Mouse (Mus musculus): ENCODE measurements around the gene Akap2.

Gene Akap2

DNA sequence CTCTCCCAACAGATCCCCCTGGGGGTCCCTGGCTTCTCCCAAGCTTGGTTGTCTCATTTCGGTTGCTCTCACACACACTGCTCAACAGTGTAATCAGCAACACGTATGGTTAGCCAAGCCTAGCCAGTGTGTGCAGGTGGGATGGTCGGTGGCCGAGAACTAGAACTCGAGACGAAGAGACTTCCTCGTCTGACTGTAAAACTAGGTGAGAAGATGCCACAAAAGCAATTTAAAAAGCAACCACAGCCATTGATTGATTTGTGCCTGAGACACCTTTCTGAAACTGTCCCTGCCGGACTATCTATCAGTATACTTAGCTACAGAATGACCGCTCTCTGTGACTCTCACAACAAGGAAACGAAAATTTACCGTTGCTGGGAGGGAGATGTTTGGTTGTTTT is 37.6 kb downstream of the Akap2 start:
- no peak for DNase-seq (ENCODE audit: low read depth, low spot score)

DNA sequence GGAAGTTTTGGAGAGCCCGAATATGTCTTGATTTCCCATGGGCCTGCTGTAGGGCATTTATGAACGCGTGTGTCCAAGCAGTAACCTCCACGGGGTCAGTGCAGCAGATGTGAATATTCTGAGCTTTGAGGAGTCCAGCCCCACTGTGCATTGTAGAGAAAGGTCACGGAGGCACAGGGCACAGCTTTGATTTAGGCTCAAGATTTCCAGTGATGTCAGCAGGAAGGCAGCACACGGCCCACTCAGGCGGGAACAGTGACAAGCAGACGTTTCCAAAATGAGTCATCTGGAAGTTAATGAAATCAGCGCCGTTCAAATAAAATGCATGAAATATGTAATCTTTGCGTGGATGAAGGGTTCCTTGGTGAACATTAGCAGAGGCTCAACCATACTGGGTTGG is 40.5 kb downstream of the Akap2 start:
- DNase-seq (ENCODE audit: low read depth, low spot score), result no peak

DNA sequence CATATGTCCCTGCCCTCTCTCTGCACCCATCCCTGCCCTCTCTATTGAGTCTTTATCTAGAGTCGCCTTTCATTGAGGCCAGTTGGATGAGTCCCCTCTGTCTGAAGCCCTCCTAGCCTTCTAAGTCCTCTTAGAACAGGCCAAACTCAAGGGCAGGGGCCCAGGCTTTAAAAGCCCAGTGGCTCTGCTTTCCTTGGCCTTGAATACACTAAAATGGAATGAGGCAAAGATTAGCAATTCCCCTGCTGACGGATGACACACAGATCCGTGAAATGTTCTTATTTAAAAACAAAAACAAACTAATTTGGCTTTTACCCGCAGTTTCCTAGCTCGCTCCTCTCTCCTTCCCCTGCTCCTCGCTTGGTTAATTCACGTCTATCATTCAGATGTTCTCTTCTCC is 45.0 kb downstream of the Akap2 start:
- DNase-seq (ENCODE audit: low read depth, low spot score), result no peak

DNA sequence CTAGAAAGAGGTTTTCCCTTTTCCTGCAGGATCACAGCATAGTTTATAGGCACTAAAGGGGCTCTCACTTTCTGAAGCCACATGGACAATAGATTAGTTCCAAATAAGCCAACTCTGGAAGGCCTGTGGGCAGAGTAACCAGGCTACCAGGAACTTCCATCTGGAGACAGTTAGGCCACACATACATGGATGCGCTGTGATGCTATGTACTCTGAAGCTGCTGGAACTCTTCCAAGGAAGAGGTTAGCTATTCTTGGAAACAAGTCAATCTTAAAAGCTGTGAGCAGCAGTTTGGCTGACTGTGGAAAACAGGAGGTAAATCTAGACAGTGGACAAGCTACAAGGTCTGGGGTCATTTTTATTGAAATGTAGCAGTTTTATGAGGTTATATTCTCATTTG is 46.9 kb downstream of the Akap2 start:
- DNase-seq (ENCODE audit: low read depth, low spot score), result no peak

DNA sequence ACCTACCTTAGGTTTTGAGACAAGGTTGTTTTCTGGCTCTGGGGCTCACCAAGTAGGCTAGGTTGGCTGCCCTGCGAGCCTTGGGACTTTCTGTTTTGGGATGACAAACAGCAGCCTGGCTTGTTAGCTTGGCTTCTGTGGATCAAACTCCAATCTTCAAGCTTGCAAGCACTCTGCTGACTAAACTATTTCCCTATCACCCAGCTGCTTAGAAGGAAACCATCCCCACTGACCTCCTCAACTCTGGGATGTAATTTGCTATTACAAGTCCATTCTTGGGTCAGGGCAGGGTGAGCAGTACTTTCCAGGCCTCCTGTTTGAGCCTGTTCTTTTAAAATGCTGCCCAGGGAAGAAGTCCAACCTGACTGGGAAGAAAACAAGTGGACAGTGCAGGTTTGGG is 47.5 kb downstream of the Akap2 start:
- no peak for DNase-seq (ENCODE audit: low read depth, low spot score)

DNA sequence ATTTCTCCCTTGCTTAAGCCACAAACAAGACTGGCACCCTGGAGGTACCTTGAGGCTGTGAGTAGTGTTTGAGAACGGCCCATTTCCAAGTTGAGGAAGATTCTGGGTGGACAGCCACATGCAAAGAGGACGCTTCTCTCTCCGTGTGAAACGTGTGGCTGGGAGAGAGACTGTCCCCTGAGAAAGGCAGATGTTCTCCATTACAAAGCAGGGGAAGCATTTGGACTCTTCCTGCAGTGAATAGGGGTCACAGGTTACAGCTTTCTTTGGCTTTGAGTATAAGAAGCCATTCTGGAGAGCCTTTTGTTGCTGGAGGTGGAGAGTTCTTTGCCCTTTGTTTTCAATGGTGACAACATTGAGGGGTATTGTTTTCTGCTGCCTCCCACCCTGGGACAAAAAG is 48.3 kb downstream of the Akap2 start:
- DNase-seq (ENCODE audit: low read depth, low spot score), result no peak

DNA sequence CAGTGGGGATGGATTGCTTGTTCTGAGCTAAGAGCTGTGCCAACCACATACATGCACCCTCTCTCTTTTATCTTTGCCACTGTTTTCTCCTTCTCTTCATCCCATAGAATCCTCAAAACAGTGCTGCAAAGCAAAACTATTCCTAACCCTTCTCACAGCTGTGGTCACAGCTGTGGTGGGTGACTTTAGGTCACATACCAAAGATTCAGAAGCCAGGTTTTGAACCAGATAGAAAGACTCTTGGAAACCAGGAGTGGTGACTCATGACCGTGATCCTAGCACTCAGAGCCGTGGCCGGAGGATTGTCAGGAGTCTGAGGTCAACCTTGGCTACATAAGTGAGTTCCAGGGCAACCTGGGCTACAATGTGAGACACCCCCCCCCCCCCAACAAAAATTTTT is 51.5 kb downstream of the Akap2 start:
- no peak for DNase-seq (ENCODE audit: low read depth, low spot score)

DNA sequence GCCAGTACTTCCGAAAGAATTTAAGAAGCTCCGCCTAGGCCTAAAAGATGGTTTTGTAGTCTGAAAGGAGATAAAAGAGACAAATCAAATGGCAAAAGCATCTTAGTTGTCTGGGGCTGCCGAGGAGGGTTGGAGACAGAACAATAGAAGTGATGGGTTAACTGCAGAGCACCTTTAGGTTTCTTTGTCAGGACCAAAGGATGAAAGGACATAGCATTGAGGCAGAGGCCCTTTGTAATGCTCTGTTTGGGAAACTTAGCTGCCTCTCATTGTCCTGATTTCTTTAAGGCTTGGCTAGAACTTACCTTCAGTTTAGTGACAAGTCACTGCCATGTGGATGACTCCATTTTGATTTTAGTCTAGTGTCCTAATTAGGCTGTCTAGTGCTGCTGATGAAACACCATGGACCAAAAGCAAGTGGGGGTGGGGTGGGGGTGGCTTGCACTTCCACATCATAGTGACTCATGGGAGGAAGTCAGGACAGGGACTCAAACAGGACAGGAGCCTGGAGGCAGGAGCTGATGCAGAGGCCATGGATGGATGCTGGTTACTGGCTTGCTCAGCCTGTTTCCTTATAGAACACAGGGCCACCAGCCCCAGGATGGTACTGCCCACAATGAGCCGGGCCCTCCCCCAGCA is 52.8 kb downstream of the Akap2 start:
- peak; percentile 63 for DNase-seq (ENCODE audit: low read depth, low spot score)

DNA sequence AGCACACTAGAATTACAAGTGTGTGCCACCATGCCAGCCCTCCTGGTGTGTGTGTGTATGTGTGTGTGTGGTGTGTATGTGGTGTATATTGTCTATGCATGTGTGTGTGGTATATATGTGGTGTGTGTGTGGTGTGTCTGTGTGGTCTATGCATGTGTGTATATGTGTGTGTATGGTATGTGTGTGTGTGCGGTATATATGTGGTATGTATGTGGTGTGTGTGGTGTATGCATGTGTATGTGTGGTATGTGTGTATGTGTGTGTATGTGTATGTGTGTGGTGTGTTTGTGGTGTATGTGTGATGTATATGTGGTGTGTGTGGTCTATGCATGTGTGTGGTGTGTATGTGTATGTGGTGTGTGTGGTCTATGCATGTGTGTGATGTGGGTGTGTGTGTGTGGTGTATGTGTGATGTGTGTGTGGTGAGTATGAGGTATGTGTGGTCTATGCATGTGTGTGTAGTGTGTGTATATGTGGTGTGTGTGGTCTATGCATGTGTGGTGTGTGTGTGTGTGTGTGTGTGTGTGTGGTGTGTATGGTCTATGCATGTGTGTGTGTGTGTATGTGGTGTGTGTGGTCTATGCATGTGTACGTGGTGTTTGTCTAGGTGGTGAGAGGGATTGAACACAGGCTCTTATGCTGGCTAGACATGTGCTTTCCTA is 54.2 kb downstream of the Akap2 start:
- DNase-seq (ENCODE audit: low read depth, low spot score), result no peak

DNA sequence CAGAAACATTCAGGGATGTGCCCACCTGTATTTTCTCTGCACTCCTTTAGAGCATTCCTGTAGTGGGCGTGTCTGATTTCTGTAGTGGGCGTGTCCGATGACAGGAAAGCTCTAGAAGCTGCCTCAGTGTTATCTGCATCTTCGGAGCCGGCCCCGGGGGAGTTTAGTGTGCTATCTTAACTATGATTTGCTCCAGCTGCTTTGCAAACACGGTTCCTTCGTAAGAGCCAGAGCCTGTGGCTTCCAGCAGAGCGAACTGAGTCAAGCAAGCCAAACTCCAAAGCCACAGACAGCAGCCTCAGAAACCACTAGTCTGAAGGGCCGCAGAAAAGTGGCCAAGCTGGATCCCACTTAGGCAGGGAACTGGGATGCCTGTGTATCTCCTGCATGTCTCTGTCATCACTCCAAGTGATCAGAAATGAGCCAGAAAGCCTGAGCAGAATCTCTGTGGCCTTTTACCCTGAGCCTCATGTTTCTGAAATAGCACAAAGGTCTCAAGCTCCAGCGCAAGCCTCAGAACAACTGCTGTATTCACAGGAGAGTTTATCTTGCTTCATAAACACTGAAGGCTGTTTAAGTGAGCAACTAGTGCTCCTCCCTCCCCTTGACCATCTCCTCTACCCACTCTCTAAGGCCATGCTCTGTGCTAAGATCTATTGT is 55.5 kb downstream of the Akap2 start:
- no peak for DNase-seq (ENCODE audit: low read depth, low spot score)

DNA sequence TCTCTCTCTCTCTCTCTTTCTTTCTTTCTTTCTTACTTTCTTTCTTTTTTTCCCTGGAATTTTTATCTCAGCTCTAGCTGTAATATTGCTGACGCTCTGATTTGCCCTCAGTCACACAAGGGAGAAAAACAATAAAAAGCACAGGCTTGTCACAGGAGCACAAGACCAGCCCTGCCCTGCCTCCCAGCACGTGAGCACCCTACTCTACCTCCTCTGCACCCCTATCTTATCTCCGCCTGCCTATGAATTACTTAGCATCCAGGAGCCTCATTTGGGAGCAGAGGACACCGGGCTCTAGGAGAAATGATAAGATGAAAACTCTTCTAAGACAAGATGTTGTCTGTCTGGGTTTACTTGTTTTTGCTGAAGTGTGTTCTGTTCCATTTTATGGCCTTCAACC is 57.1 kb downstream of the Akap2 start:
- no peak for DNase-seq (ENCODE audit: low read depth, low spot score)

DNA sequence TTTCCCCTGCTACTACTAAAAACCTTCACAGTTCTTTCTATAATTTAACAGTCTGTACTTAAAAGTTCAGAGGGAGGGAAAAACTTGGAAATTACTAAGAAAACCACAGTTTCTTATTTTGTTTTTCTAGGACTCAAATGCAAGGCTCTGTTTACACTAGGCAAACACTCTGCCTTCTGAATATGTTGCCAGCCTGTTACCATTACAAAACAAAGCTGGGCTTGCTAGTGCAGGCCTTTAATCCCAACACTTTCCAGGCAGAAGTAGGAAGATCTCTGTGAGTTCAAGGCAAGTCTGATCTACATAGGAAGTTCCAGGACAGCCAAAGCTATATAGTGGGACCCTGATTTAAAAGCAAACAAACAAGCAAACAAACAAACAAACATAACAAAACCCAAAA is 58.1 kb downstream of the Akap2 start:
- no peak for DNase-seq (ENCODE audit: low read depth, low spot score)

DNA sequence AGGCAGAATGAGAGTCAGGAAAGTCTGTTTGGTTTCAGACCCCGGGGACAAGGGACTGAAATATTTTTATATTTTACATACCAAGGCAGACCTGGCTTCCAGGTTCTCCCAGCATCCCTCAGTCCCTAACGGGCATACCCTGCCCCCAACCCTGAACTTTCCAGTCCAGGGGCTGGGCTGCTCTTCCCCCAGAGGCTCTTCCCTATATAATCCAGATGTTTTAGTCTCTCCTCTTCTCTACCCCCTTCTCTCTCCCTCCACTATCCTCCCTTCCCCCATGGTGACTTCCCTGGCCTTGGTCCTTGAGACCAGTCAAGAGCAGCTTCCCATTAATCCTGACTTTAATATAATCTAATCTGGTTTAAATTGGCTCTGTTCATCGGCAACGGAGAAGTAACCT is 62.9 kb downstream of the Akap2 start:
- DNase-seq (ENCODE audit: low read depth, low spot score), result no peak

DNA sequence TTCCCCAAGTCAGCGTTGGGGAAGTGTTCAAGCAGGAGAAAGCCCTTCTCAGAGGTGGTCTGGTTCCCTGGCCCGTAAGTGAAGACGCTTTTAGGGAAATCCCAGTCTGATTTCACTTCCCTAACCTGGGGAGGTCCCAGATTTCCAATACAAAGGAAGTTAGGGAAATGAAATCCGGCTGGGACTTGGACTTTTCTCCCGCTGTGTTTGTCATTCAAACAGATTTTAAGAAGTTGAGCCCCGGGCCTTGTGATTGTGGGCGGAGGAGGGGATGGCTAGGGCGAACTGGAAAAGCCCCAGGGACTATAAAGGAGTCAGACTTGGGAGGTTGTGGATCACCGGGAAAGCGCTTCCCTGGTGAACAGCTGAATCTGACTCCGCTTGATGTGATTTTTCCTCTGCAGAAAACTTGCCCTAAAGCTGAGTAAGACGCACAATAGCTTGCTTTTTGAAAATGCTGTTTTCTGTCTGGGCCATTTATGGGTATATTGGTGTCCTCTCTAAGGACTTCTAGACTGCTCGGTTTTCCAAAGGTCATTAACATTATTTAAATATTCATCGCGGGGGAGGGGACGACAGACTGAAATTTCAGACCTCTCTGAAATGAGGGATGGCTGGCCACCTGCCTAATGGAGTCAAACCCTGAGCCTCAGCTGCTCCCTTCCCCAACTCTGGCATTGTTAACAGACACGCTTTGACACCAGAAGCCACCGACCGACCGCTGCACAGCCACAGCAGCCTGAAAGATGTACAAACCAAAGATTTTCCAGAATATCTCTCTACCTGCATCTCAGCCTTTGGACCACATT is 63.6 kb downstream of the Akap2 start:
- peak; percentile 77 for DNase-seq (ENCODE audit: low read depth, low spot score)

DNA sequence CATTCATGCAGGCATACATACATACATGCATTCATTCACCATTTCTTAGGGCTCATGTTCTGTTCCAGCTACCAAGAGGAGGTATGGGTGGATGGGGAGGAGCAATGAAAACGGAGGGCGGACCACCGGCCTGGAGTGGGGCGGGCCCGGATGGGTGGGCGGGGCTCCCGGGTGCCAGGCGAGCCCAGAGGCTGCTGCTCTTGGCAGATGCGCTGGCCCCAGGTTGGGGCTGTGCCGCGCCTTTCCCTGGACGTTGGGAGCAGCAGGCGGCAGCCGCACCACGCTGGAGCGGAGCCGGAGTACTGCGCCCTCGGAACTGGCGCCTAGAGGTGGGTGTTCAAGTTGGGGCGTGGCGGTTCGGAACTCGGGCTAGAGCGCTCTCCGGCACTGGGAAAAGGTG is 64.5 kb downstream of the Akap2 start:
- peak; percentile 77 for DNase-seq (ENCODE audit: low read depth, low spot score)

DNA sequence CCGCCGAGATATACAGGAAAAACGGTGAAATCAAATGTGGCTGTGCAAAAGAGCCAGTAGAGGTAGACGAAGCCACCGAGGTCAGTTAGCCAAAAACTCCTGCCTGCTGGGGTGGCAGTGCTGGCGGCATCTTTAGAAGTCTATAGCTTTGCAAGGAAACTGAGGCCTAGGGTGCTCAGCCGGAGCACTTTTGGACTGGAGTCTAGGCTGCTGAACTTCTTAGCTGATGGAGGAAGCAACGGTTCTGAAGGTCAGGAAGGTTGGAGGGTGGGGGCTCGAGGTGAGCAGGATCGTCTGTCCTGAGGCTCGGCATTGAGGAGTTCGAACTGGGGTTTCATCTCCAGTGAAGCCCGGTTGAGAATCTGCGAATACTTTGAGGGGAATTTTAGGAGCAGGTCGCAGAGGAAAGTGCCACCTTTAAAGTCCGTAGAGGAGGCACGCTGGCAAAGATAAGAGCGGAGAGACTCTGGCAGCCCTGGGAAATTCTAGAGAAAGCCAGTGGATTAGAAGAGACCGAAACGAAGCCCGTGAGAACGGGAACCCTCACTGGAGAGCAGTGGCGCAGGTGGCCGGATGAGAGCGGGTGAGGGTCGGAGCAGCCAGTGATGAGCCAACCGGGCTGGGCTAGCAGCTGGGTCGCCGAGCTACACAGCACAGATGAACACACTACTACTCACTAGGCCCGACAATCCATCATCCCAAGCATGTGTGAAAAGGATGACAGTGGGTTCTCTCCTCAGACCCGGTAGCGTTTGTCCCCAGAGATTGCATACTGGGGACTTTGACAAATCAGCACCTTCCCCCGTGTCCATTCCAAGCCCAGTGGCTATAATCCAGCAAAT is 65.3 kb downstream of the Akap2 start:
- no peak for DNase-seq (ENCODE audit: low read depth, low spot score)

DNA sequence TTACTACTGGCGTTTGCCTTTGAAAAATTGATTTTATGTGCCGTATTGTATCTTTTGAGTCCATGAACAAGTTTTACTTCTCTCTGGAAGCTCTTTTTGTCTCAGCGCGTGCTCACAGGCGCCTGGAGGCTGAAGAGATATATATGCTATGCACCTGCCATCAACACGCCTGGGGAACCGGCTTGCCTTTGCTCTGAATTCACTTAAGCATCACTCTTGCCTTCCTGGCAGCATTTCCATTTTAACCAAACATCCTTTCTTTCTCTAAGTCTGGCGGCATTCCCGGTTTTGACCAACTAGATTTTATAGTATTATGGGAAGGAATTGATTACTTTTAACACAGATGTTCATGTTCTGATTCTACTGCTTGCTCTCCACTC is 65.9 kb downstream of the Akap2 start:
- no peak for DNase-seq (ENCODE audit: low read depth, low spot score)

DNA sequence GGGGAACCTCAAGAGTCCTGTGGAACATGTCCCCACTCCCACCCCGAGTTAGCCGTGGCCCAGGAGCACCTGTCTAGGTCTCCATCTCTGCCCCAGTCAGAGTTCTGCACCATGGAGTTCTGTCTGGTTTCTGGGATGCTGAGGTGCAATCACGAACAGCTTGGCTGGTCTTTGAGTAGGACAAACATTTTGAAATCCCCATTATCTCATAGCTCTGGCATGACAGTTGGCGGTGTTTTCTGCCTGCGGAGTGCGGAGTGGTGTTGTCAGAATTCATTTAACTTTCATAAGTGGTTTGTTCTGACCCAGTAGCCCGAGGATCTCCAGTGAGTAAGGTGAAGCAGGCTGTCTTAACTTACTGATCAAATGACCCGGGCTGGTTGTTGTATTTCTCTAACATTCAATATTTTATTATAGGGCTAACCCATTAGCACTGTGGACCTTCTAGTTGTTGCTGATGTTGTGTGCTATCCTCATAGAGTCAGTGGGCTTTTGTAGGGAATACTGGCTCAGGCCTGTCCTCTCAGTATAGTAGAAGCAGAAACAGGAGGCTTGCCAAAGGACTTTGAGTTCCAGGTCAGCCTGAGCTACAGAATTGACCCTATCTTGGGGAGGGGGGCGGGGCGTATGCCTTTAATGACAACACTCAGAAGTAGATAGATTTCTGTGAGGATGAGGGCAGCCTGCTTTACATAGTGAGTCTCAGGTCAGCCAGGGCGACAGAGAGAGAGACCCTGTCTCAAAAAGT is 66.6 kb downstream of the Akap2 start:
- no peak for DNase-seq (ENCODE audit: low read depth, low spot score)

DNA sequence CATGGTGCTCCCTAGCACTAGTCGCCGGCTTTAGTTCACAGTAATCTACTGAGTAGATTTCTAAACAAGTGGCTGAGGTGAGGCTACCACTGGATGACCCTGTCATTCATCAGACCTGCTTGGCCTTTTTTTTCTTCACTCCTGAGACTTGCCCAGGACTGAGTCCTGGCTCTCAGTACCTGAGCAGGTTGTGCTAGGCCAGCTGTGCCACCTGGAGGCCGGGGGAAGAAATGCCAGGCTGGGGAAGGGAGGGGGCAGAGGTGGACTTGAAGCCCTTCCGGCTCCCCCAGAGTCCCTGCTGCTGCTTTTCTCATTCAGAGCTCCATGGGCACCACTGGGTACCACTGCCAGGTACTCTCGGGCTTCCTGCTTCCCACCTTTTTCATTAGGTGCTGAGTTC is 71.3 kb downstream of the Akap2 start:
- no peak for DNase-seq (ENCODE audit: low read depth, low spot score)

DNA sequence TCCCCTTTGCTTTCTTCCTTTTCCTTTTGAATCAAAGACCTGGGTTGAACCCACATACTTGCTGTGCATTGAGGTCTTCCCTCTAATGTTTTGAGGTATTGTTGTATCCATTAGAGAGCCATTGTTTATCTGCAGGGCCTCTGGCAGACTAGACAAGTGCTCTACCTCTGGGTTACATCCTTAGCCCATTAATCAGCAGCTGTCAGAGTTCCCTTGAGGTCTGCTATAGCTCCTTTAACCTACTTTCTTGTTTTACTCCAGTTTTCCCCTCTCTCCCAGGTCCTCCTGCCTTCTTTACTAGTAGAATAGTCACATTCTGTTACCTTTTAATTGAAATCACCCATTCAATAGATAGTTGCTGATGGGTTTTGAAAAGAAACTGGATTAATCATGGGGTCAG is 71.7 kb downstream of the Akap2 start:
- no peak for DNase-seq (ENCODE audit: low read depth, low spot score)

DNA sequence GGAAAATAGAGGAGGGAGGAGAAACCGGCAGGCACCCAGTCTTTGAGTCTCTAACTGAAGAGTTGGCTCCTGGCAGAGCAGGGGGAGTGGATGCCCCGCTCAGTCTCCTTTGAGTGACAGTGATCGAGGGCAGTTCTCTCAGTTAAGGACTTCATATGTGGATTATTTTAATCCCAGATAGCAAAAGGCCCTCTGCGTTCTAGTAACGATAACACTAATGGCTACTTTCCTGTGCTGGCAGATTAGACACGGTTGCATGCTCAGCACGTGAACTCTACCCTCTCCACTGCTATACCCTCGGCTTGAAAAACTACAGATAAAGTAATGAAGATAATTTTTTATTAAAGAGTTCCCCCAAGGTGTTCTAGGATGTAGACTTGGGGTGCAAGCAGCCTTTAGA is 76.5 kb downstream of the Akap2 start:
- no peak for DNase-seq (ENCODE audit: low read depth, low spot score)

Measured in WW6 (cell line).